Mouse (Mus musculus) intestine, embryonic 16.5 days (tissue): Measurements from ENCODE around the gene Sox6. TPM values are rescaled to one million over a fixed set of nuclear protein-coding genes. Genes with fewer than 3 reads are reported as not detected.

ENCODE experiments used
- ATAC-seq: fragments of 200-750 bp; cut with Nextera tagmentation; 2 replicates; pipeline ENCODE4 v1.8.0; 2017; ENCODE audit warnings: moderate TSS enrichment, moderate library complexity
- H3K27ac ChIP-seq: fragments of 300-500 bp; sonication (generic); 2 replicates; pipeline ENCODE4 v1.5.1; 2014; ENCODE audit warnings: mild to moderate bottlenecking, low read length
- H3K27me3 ChIP-seq: fragments of 300-500 bp; sonication (generic); replicated peaks from 2 replicates; pipeline ENCODE4 v1.6.1; 2014; ENCODE audit warnings: low read length, control low read depth, mixed read lengths; ENCODE audit not compliant: control insufficient read depth, insufficient read depth
- H3K36me3 ChIP-seq: fragments of 300-500 bp; sonication (generic); 2 replicates; pipeline ENCODE4 v1.6.1; 2014; ENCODE audit warnings: low read length, control low read depth; ENCODE audit not compliant: control insufficient read depth, insufficient read depth
- H3K4me1 ChIP-seq: fragments of 300-500 bp; sonication (generic); 2 replicates; pipeline ENCODE4 v1.6.1; 2014; ENCODE audit warnings: low read length, control low read depth, mixed read lengths; ENCODE audit not compliant: control insufficient read depth, insufficient read depth
- H3K4me2 ChIP-seq: fragments of 300-500 bp; sonication (generic); 2 replicates; pipeline ENCODE4 v1.6.1; 2014; ENCODE audit warnings: low read depth, low read length, control low read depth
- H3K4me3 ChIP-seq: fragments of 300-500 bp; sonication (generic); 2 replicates; pipeline ENCODE4 v1.5.1; 2014; ENCODE audit warnings: mild to moderate bottlenecking, low read length
- H3K9ac ChIP-seq: fragments of 300-500 bp; sonication (generic); 2 replicates; pipeline ENCODE4 v1.6.1; 2014; ENCODE audit warnings: low read depth, low read length
- H3K9me3 ChIP-seq: fragments of 300-500 bp; sonication (generic); 2 replicates; pipeline ENCODE4 v1.6.1; 2016; ENCODE audit warnings: low read length, control low read depth; ENCODE audit not compliant: control insufficient read depth
- WGBS: fragments of 180-500 bp; shearing (Covaris S2); extraction: QIAGEN DNeasy Blood & Tissue Kit; methylation state at CpG from one replicate; pipeline ENCODE4 v1.1.7; 2014; 5-methylcytosine and 5-hydroxymethylcytosine counted together
- polyA plus RNA-seq: library from polyadenylated mRNA; unstranded; fragments of >200 nt; fragmentation: Nextera tagmentation; extraction: Ambion mirVana; gene quantifications from 2 replicates; pipeline ENCODE4 v1.2.1, GENCODE M21; 2015

The Sox6 gene
- polyA plus RNA-seq, 1 experiment from 2014 or later, result 25.3 TPM

GRCm38 (mm10) chr7:115726776-115727175 lies 311.8 kb downstream of the Sox6 start:
- Histone ChIP-seq H3K4me3 (no peak overlapping the region), H3K4me2 (no peak overlapping the region), H3K27ac (no peak overlapping the region), H3K27me3 (no peaks in the 10 kb centered on the region), H3K36me3 (no peaks in the 10 kb centered on the region), H3K9me3 (no peaks in the 10 kb centered on the region), H3K9ac (no peak overlapping the region), H3K4me1 (peaks cover 5% of the 10 kb centered on the region)
- no peak for ATAC-seq
- WGBS, result 78% methylated on average over 2 of the region's 2 CpGs

DNA sequence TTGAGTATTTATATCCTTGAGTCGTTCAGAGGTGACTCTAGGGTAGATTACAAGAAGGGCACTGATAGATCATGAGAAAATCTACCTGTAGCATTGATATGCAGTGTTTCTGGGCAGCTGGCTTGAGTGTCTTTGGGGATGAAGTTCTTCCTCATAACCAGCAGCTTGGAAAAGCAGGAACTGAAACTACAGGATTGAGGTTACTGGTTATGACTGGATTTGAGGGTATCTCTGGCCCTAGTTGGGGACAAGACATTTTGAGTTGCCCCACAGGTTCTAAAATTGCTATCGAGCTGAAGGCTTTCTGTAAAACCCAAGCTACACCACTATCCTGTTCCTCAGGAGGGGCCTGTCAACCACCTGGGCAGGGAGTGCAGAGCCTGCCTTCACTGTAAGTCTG lies 314.2 kb downstream of the Sox6 start:
- Histone ChIP-seq H3K36me3 (no peaks in the 10 kb centered on the region), H3K4me3 (no peak overlapping the region), H3K9ac (no peak overlapping the region), H3K4me2 (no peak overlapping the region), H3K27ac (no peak overlapping the region), H3K9me3 (no peaks in the 10 kb centered on the region), H3K27me3 (no peaks in the 10 kb centered on the region), H3K4me1 (peaks cover 5% of the 10 kb centered on the region)
- WGBS, result 83% methylated on average over 2 of the region's 2 CpGs
- no peak for ATAC-seq

DNA sequence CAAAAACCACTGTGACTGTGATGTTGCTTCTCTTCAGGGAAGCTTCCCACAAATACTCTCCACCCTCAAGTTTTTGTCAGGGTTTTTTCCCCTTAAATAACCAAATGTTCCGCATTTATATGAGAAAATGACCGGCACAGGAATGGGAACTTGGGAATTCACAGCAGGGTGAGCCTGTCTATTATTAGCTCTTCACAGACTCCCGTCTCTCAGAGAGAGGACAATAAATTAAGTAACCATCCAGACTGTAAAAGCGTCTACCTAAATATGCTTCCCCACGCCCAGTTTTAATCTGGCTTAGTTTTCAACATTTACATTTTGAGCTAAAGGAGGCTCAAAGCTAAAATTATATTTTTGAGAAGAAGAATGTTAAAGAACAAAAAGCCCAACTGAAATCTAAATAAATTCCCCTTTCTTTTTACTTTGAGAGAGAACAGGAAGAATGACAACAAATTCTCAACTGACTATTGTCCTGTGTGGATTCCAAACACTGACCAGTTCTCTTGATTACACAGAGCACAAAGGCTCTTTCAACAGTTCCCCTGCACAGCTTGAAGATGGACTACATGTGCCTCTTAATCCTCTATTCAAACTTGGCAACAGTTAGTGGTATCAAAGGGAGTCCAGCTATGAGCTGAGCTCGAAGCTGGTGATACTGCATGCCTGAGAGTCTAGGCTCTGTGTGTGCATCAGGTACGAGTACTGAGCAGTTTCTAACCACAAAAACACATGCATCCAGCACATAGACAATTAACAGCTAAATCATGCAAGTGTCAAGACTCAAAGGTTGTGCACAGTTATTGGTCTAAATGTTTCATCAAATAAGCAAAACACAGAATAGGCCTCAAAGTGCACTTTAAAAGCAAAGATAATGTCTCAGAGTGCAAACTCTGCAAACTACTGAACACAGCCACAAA lies 316.7 kb downstream of the Sox6 start:
- H3K27ac ChIP-seq, result 0 out of 2 replicates have a peak overlapping the region, but pooled peaks have one; percentile 9
- no peaks in the 10 kb centered on the region for H3K36me3 ChIP-seq
- no peak overlapping the region for H3K4me3 ChIP-seq
- no peak for ATAC-seq
- H3K9me3 ChIP-seq, result no peaks in the 10 kb centered on the region
- H3K9ac ChIP-seq, result no peak overlapping the region
- WGBS, result 28% methylated on average over 7 of the region's 7 CpGs
- H3K27me3 ChIP-seq, result no peaks in the 10 kb centered on the region
- H3K4me1 ChIP-seq, result peaks cover 5% of the 10 kb centered on the region
- no peak overlapping the region for H3K4me2 ChIP-seq

- no peak overlapping the region for H3K4me3 ChIP-seq
- WGBS, result 83% methylated on average over 3 of the region's 3 CpGs
- no peak overlapping the region for H3K4me2 ChIP-seq
- no peak overlapping the region for H3K9ac ChIP-seq
- H3K9me3 ChIP-seq, result no peaks in the 10 kb centered on the region
- no peak for ATAC-seq
- no peaks in the 10 kb centered on the region for H3K36me3 ChIP-seq
- H3K27me3 ChIP-seq, result no peaks in the 10 kb centered on the region
- H3K27ac ChIP-seq, result no peak overlapping the region
- peaks cover 5% of the 10 kb centered on the region for H3K4me1 ChIP-seq
Observed at GRCm38 (mm10) chr7:115719791-115720190, 318.8 kb downstream of the Sox6 start.

DNA sequence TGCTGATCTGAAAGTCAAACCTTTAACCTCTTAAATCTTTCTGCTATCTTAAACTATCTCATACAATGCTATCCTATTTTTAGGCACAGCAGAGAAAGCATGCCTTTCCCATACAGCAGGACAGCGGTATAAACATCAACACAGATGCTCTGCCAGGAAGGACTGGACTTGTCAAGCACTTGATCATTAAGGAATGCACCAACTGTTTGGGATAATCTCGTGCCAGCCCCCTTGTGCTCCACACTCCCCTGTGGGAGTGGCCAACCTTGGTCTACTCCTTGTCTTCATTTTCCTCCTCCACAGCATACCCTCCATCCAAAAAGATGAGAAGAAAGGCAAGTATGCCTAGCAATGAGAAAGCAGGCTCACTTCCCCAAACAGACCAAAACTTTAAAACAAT lies 332.5 kb downstream of the Sox6 start:
- H3K27me3 ChIP-seq, result no peaks in the 10 kb centered on the region
- no peak overlapping the region for H3K4me3 ChIP-seq
- H3K4me1 ChIP-seq, result no peaks in the 10 kb centered on the region
- 28% methylated on average over 2 of the region's 2 CpGs for WGBS
- no peak overlapping the region for H3K9ac ChIP-seq
- H3K4me2 ChIP-seq, result no peak overlapping the region
- no peak overlapping the region for H3K27ac ChIP-seq
- ATAC-seq, result 0 out of 2 replicates have a peak, but pooled peaks have one; percentile 36
- H3K9me3 ChIP-seq, result no peaks in the 10 kb centered on the region
- no peaks in the 10 kb centered on the region for H3K36me3 ChIP-seq

DNA sequence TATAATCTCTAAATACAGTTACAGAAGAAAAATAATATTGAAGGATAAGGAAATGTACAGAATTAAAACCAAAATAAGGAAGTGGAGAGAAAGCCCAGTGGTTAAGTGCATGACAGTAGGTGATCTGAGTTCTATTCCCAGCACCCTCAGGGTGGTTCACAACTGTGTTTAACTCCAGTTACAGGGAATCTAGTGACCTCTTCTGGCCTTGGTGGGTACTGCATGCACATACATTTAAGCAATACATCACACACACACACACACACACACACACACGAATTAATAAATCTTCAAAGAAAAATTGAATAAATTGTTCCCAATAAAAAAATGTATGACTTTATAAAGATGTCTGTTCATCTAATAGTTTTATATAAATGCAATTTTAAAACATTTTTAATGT lies 340.5 kb downstream of the Sox6 start:
- ATAC-seq, result no peak
- no peak overlapping the region for H3K9ac ChIP-seq
- no peaks in the 10 kb centered on the region for H3K4me1 ChIP-seq
- H3K36me3 ChIP-seq, result no peaks in the 10 kb centered on the region
- no peaks in the 10 kb centered on the region for H3K27me3 ChIP-seq
- H3K4me2 ChIP-seq, result no peak overlapping the region
- no peaks in the 10 kb centered on the region for H3K9me3 ChIP-seq
- WGBS, result 91% methylated on average over 1 of the region's 1 CpGs
- H3K27ac ChIP-seq, result no peak overlapping the region
- H3K4me3 ChIP-seq, result no peak overlapping the region

DNA sequence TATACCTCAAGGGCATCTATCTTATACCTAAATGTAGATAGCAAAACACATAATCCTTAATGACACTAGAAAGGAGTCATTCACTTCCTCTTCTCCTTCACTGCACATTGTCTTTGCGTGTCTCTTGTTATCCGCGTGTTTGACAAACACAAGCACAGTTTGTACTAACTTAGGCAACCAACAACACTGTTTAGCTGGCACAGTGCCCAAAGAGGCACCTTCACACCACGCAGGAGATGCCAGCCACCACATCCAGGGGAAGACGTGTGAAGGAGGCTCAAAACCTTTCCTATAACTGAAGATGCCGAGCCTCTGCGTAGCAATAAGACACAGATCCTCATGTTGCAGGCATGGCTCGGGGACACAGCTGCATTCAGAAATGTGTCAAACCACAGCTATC lies 345.4 kb downstream of the Sox6 start:
- Histone ChIP-seq H3K4me1 (no peaks in the 10 kb centered on the region), H3K27me3 (no peaks in the 10 kb centered on the region), H3K9ac (no peak overlapping the region), H3K36me3 (no peaks in the 10 kb centered on the region), H3K9me3 (no peaks in the 10 kb centered on the region), H3K4me2 (no peak overlapping the region), H3K4me3 (no peak overlapping the region), H3K27ac (no peak overlapping the region)
- 77% methylated on average over 8 of the region's 8 CpGs for WGBS
- no peak for ATAC-seq

DNA sequence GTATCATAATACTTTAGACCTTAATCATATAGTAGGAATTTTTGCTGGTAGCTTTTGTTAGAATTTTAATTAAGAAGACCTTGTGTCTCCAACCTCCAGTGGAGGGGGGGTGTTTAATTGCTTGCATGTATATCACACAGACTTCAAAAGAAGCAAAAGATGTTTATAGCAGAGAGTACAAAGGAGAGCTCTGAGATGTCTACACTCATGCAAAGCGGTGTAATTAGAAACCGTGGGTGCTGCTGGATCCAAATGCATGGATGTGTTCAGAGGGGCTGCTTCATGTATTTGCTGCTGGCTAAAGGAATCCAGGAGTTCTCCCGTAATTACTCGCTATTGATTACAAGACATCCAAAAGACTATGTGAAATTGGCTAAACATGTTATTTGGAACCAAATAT lies 347.5 kb downstream of the Sox6 start:
- H3K27me3 ChIP-seq, result no peaks in the 10 kb centered on the region
- H3K9ac ChIP-seq, result no peak overlapping the region
- no peak overlapping the region for H3K4me2 ChIP-seq
- no peaks in the 10 kb centered on the region for H3K4me1 ChIP-seq
- no peak overlapping the region for H3K4me3 ChIP-seq
- no peak for ATAC-seq
- H3K9me3 ChIP-seq, result no peaks in the 10 kb centered on the region
- H3K27ac ChIP-seq, result no peak overlapping the region
- 78% methylated on average over 4 of the region's 4 CpGs for WGBS
- no peaks in the 10 kb centered on the region for H3K36me3 ChIP-seq

GRCm38 (mm10) chr7:115686687-115687086 lies 351.9 kb downstream of the Sox6 start:
- no peak for ATAC-seq
- Histone ChIP-seq H3K4me3 (no peak overlapping the region), H3K27me3 (no peaks in the 10 kb centered on the region), H3K4me1 (no peaks in the 10 kb centered on the region), H3K36me3 (no peaks in the 10 kb centered on the region), H3K9ac (no peak overlapping the region), H3K27ac (no peak overlapping the region), H3K9me3 (no peaks in the 10 kb centered on the region), H3K4me2 (no peak overlapping the region)
- WGBS, result 87% methylated on average over 6 of the region's 6 CpGs
